Mouse (Mus musculus): ENCODE results near the gene Rbp7. TPM values are rescaled to one million over a fixed set of nuclear protein-coding genes. Genes with fewer than 3 reads are reported as not detected.
A peak's percentile ranks its signal among the peaks of the same experiment; 100 is the strongest.

The Rbp7 gene
- not detected in 2 replicates for polyA plus RNA-seq (2014; fragmentation: Nextera tagmentation; extraction: Ambion mirVana)

DNA sequence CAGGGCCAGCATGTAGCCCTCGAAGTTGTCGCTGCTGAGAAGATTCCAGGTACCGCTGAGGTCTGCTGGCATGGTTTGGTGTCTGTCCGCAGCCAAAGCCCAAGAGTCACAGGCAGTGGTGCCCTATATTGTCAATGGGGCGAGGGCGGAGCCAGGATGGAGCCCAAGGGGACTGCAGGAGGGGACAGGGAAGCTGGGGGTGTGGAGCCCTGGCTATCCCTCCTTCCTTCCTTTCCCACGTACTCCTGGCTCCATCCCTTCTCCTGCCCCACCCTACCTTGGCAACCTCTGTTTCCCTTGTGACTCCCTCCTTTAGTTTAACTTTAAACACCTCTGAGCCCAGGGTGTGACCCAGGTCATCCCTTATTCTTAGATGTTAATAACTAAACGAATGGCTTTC is at the start of gene Rbp7:
TSS of gene Rbp7 (minus strand) at position 100 of the 400 bp plus-strand sequence.
- H3K4me1 ChIP-seq (replicated peaks; ENCODE audit: control insufficient read depth, insufficient read depth, low read length) = no peaks in the 10 kb centered on the region
- H3K27ac ChIP-seq (ENCODE audit: low read depth, low read length) = no peak within 1 kb of the TSS
- H3K36me3 ChIP-seq (ENCODE audit: control insufficient read depth, insufficient read depth, low read length) = no peaks in the 10 kb centered on the region
- no peak within 1 kb of the TSS for H3K4me3 ChIP-seq (ENCODE audit: low read depth, low read length)
- ATAC-seq (replicated peaks; ENCODE audit: low FRiP score) (no peak), DNase-seq (ENCODE audit: low spot score) (no peak)
- H3K4me2 ChIP-seq (ENCODE audit: low read depth, low read length, severe bottlenecking) = no peak within 1 kb of the TSS
- 54% methylated on average over 8 of the region's 8 CpGs for WGBS
- no peaks in the 10 kb centered on the region for H3K9me3 ChIP-seq (ENCODE audit: control insufficient read depth, low read length)
- H3K9ac ChIP-seq (ENCODE audit: low read length) = no peak within 1 kb of the TSS
- no peaks in the 10 kb centered on the region for H3K27me3 ChIP-seq (ENCODE audit: control insufficient read depth, insufficient read depth, low read length)

DNA sequence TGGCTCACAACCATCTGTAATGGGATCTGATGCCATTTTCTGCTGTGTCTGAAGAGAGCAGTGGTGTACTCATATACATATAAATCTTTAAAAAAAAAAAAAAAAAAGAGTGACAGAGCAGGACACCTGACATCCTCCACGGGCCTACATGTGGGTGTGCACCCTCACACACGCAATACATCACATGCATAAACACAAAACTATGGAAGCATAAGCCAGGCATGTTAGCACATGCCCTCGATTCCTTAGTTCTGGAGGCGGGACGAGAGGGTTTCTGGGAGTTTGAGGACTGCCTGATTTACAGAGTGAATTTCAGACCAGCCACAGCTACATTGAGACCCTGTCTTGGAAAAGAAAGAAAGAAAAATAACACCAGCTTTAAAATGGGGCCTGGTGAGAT is 49.6 kb upstream of the Rbp7 start:
- 64% methylated on average over 5 of the region's 5 CpGs for WGBS

DNA sequence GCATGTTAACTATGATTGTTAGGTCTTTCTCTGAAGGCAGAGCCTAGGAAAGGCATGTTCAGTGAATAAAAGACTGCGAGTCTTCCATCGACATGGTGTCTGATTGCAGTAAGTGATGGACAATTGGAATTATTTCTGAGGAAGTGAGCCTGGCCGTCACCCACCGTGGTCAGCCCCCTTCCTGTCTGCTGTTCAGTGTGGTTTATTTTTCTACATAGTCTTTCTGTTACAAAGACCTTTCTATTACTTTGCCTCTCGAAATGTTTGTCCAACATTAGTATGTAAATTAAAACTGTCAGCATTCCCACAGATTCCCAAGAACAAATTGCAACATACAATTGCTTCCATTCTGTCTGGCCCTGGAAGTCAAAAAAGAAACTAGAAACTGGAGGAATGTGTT is 45.0 kb upstream of the Rbp7 start:
- Histone ChIP-seq H3K9me3 (ENCODE audit: control insufficient read depth, low read length) (no peaks in the 10 kb centered on the region), H3K4me1 (replicated peaks; ENCODE audit: control insufficient read depth, insufficient read depth, low read length) (peaks cover 12% of the 10 kb centered on the region), H3K4me2 (ENCODE audit: low read depth, low read length, severe bottlenecking) (no peak overlapping the region), H3K27ac (ENCODE audit: low read depth, low read length) (no peak overlapping the region), H3K9ac (ENCODE audit: low read length) (no peak overlapping the region), H3K4me3 (ENCODE audit: low read depth, low read length) (no peak overlapping the region), H3K36me3 (ENCODE audit: control insufficient read depth, insufficient read depth, low read length) (no peaks in the 10 kb centered on the region; the same call in 1 of the 2 replicates), H3K27me3 (ENCODE audit: control insufficient read depth, insufficient read depth, low read length) (no peaks in the 10 kb centered on the region)
- WGBS = 76% methylated on average over 5 of the region's 5 CpGs
- ATAC-seq (replicated peaks; ENCODE audit: low FRiP score) = no peak
- DNase-seq (ENCODE audit: low spot score) = no peak

More for the DNA sequence above, 49.6 kb upstream of the Rbp7 start:
- peaks cover 4% of the 10 kb centered on the region; the same call in 1 of the 2 replicates for H3K4me1 ChIP-seq (replicated peaks; ENCODE audit: control insufficient read depth, insufficient read depth, low read length)
- H3K27me3 ChIP-seq (ENCODE audit: control insufficient read depth, insufficient read depth, low read length) = no peaks in the 10 kb centered on the region
- H3K4me3 ChIP-seq (ENCODE audit: low read depth, low read length) = no peak overlapping the region
- H3K36me3 ChIP-seq (ENCODE audit: control insufficient read depth, insufficient read depth, low read length) = no peaks in the 10 kb centered on the region
- DNase-seq (ENCODE audit: low spot score) (no peak), ATAC-seq (replicated peaks; ENCODE audit: low FRiP score) (peak; percentile 23)
- H3K9ac ChIP-seq (ENCODE audit: low read length) = 0 out of 2 replicates have a peak overlapping the region, but pooled peaks have one; percentile 7
- H3K4me2 ChIP-seq (ENCODE audit: low read depth, low read length, severe bottlenecking) = no peak overlapping the region
- peak overlapping the region; percentile 81 for H3K27ac ChIP-seq (ENCODE audit: low read depth, low read length)
- H3K9me3 ChIP-seq (ENCODE audit: control insufficient read depth, low read length) = no peaks in the 10 kb centered on the region

DNA sequence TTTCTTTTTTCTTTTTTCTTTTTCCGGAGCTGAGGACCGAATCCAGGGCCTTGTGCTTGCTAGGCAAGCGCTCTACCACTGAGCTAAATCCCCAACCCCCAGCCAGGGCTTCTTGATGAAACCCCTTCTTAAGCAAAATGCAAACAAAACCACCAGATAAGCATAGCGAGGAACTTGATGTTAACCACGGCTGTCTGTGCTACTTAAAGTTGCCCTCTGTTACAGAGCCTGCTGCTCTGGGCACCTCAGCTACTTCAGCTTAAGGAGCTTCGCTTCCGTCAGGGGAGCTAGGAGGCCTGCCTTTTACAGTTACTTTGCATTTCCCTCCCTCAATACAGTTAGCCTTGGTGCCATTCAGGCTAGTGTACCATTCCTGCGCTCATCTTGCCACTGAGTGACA is 44.1 kb upstream of the Rbp7 start:
- 81% methylated on average over 8 of the region's 8 CpGs for WGBS
- H3K4me2 ChIP-seq (ENCODE audit: low read depth, low read length, severe bottlenecking) = no peak overlapping the region
- peaks cover 7% of the 10 kb centered on the region for H3K4me1 ChIP-seq (replicated peaks; ENCODE audit: control insufficient read depth, insufficient read depth, low read length)
- no peak overlapping the region for H3K4me3 ChIP-seq (ENCODE audit: low read depth, low read length)
- ATAC-seq (replicated peaks; ENCODE audit: low FRiP score) = no peak
- no peaks in the 10 kb centered on the region for H3K27me3 ChIP-seq (ENCODE audit: control insufficient read depth, insufficient read depth, low read length)
- H3K27ac ChIP-seq (ENCODE audit: low read depth, low read length) = no peak overlapping the region
- DNase-seq (ENCODE audit: low spot score) = no peak
- no peak overlapping the region for H3K9ac ChIP-seq (ENCODE audit: low read length)
- no peaks in the 10 kb centered on the region for H3K9me3 ChIP-seq (ENCODE audit: control insufficient read depth, low read length)
- no peaks in the 10 kb centered on the region; the same call in 1 of the 2 replicates for H3K36me3 ChIP-seq (ENCODE audit: control insufficient read depth, insufficient read depth, low read length)

GRCm38 (mm10) chr4:149496612-149497011 is 41.8 kb upstream of the Rbp7 start:
- peaks cover 7% of the 10 kb centered on the region for H3K4me1 ChIP-seq (replicated peaks; ENCODE audit: control insufficient read depth, insufficient read depth, low read length)
- H3K27me3 ChIP-seq (ENCODE audit: control insufficient read depth, insufficient read depth, low read length) = no peaks in the 10 kb centered on the region
- no peak overlapping the region for H3K4me2 ChIP-seq (ENCODE audit: low read depth, low read length, severe bottlenecking)
- DNase-seq (ENCODE audit: low spot score) (peak; percentile 60), ATAC-seq (replicated peaks; ENCODE audit: low FRiP score) (peak; percentile 76)
- H3K36me3 ChIP-seq (ENCODE audit: control insufficient read depth, insufficient read depth, low read length) = peaks cover under 1% of the 10 kb centered on the region
- H3K4me3 ChIP-seq (ENCODE audit: low read depth, low read length) = no peak overlapping the region
- H3K9ac ChIP-seq (ENCODE audit: low read length) = no peak overlapping the region
- H3K9me3 ChIP-seq (ENCODE audit: control insufficient read depth, low read length) = no peaks in the 10 kb centered on the region
- peak overlapping the region; percentile 48; the same call in 1 of the 2 replicates for H3K27ac ChIP-seq (ENCODE audit: low read depth, low read length)
- WGBS = 3% methylated on average over 2 of the region's 2 CpGs

DNA sequence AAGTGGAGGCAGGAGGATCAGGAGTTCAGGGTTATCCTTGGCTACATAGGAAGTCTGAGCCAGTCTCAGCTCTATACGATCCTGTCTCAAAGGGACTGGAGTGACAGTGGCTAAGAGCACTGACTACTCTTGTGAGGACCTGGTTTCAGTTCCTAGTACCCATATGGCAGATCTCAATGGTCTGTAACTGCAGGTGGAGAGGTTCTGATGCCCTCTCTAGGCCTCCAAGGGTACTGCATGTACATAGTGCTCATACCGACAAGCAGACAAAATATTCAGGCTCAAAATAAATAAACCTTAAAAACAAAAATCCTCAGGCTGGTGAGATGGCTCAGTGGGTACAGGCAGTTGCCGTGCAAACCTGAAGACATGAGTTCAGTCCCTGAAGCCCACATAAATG is 36.4 kb upstream of the Rbp7 start:
- 95% methylated on average over 3 of the region's 3 CpGs for WGBS
- no peaks in the 10 kb centered on the region for H3K9me3 ChIP-seq (ENCODE audit: control insufficient read depth, low read length)
- ATAC-seq (replicated peaks; ENCODE audit: low FRiP score) (no peak), DNase-seq (ENCODE audit: low spot score) (no peak)
- H3K36me3 ChIP-seq (ENCODE audit: control insufficient read depth, insufficient read depth, low read length) = peaks cover 13% of the 10 kb centered on the region
- H3K27me3 ChIP-seq (ENCODE audit: control insufficient read depth, insufficient read depth, low read length) = no peaks in the 10 kb centered on the region
- peaks cover 6% of the 10 kb centered on the region for H3K4me1 ChIP-seq (replicated peaks; ENCODE audit: control insufficient read depth, insufficient read depth, low read length)
- no peak overlapping the region for H3K4me2 ChIP-seq (ENCODE audit: low read depth, low read length, severe bottlenecking)
- H3K27ac ChIP-seq (ENCODE audit: low read depth, low read length) = no peak overlapping the region
- H3K9ac ChIP-seq (ENCODE audit: low read length) = no peak overlapping the region
- no peak overlapping the region for H3K4me3 ChIP-seq (ENCODE audit: low read depth, low read length)

DNA sequence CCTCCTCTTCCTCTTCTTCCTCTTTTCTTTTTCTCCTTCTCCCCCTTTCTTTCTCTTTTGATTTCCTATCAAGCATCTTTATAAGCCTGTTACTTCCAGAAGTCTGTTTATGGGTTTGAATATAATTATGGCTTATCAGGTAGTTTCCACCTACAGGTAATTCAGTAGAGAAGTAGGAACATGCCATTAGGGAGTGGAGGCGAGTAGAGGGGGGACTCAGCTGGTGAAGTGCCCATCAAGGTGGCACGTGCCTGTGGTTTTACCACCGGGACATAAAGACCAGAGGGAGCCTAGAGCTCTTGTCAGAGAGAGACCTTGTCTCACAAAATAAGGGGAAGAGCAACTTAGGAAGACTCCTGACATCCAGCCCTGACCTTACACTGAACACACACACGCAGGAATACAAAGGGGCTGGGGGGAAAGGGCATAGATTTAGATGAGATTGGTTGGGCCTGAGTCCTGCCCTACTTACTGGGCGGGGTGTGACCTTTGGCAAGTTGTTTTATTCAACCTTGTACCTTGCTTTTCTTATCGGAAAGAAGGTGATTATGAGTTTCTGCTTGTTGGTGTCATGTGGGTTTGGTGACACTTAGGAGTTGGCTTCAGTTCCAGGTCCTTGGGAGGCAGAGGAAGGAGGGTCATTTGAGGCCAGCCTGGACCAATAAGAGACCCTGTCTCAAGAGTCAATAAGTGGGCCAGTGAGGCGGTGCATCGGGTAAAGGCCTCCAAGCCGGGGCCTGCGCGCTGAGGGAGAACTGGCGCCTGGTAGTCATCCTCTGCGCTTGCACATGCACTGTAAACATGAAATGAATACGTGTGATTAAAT is 34.9 kb upstream of the Rbp7 start:
- H3K27me3 ChIP-seq (ENCODE audit: control insufficient read depth, insufficient read depth, low read length) = no peaks in the 10 kb centered on the region
- DNase-seq (ENCODE audit: low spot score) = no peak
- no peak overlapping the region for H3K9ac ChIP-seq (ENCODE audit: low read length)
- H3K27ac ChIP-seq (ENCODE audit: low read depth, low read length) = no peak overlapping the region
- H3K4me2 ChIP-seq (ENCODE audit: low read depth, low read length, severe bottlenecking) = no peak overlapping the region
- no peak for ATAC-seq (replicated peaks; ENCODE audit: low FRiP score)
- no peaks in the 10 kb centered on the region for H3K9me3 ChIP-seq (ENCODE audit: control insufficient read depth, low read length)
- WGBS = 95% methylated on average over 14 of the region's 14 CpGs
- H3K36me3 ChIP-seq (ENCODE audit: control insufficient read depth, insufficient read depth, low read length) = peaks cover 13% of the 10 kb centered on the region
- 0 out of 2 replicates have a peak, but pooled peaks cover 4% of the 10 kb centered on the region for H3K4me1 ChIP-seq (replicated peaks; ENCODE audit: control insufficient read depth, insufficient read depth, low read length)
- H3K4me3 ChIP-seq (ENCODE audit: low read depth, low read length) = no peak overlapping the region

- peaks cover 13% of the 10 kb centered on the region for H3K36me3 ChIP-seq (ENCODE audit: control insufficient read depth, insufficient read depth, low read length)
- H3K9ac ChIP-seq (ENCODE audit: low read length) = no peak overlapping the region
- ATAC-seq (replicated peaks; ENCODE audit: low FRiP score) = no peak
- 95% methylated on average over 12 of the region's 12 CpGs for WGBS
- H3K27me3 ChIP-seq (ENCODE audit: control insufficient read depth, insufficient read depth, low read length) = no peaks in the 10 kb centered on the region
- DNase-seq (ENCODE audit: low spot score) = no peak
- H3K9me3 ChIP-seq (ENCODE audit: control insufficient read depth, low read length) = no peaks in the 10 kb centered on the region
- H3K4me3 ChIP-seq (ENCODE audit: low read depth, low read length) = no peak overlapping the region
- 0 out of 2 replicates have a peak, but pooled peaks cover 4% of the 10 kb centered on the region for H3K4me1 ChIP-seq (replicated peaks; ENCODE audit: control insufficient read depth, insufficient read depth, low read length)
- no peak overlapping the region for H3K4me2 ChIP-seq (ENCODE audit: low read depth, low read length, severe bottlenecking)
- no peak overlapping the region for H3K27ac ChIP-seq (ENCODE audit: low read depth, low read length)
Measured at GRCm38 (mm10) chr4:149487729-149488128, 33.0 kb upstream of the Rbp7 start.
